Comparison of ENCODE assay signal across 28 mouse cellular contexts in the genomic region with DNA sequence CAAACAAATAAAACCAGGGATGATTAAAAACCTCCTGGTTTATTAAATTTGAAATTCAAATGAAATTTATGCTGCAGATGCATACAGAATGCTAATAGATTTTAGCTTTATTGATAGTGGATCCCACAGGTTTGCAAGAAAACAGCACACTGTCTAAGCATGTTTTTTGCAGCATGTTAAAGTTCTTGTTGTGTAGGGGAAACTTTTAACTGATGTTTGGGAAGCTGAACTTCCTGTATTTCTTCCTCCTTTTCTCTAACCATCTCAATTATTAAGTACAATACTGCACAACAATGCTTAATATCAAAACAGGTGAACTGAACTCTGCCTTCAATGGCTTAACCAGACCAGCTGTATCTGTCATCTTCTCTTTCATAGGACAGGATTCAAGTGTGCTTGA. TPM values are rescaled to one million over a fixed set of nuclear protein-coding genes. Genes with fewer than 3 reads are reported as not detected.
DNase-seq lines count a peak whose midpoint lies in the region; ATAC-seq and TF ChIP-seq lines count a peak whose summit lies in the region.
"Had no signal": no experiment of that assay in that cellular context is flagged by ENCODE, and none has a peak within 500 bp of the region (broad histone marks: within the 10 kb centered on the region; RNA-seq: fewer than 3 reads in every experiment).

No protein-coding gene starts in this region.

- no peak overlapping the region for H3K4me3 ChIP-seq in forebrain, embryonic 12.5 days (replicated peaks)
- H3K4me3 ChIP-seq in forebrain, embryonic 13.5 days: no peak overlapping the region
- no peak overlapping the region for H3K4me3 ChIP-seq in midbrain, embryonic 13.5 days (replicated peaks)
- no peak overlapping the region for H3K4me3 ChIP-seq in midbrain, postnatal 0 days (ENCODE audit: low read depth, low read length)
- H3K4me3 ChIP-seq: embryonic facial prominence, embryonic 15.5 days; erythroblast, embryonic 14.5 days; gastrocnemius, adult 2 months; heart, embryonic 13.5 days had no signal

- H3K4me2 ChIP-seq in forebrain, embryonic 12.5 days: peak overlapping the region; percentile 60
- H3K4me2 ChIP-seq in forebrain, embryonic 13.5 days: no peak overlapping the region; the same call in 1 of the 2 replicates
- H3K4me2 ChIP-seq in midbrain, embryonic 13.5 days (replicated peaks): 0 out of 2 replicates have a peak overlapping the region, but pooled peaks have one; percentile 52
- H3K4me2 ChIP-seq in midbrain, postnatal 0 days (ENCODE audit: low read depth, low read length, poor library complexity, severe bottlenecking): no peak overlapping the region
- H3K4me2 ChIP-seq: embryonic facial prominence, embryonic 15.5 days; heart, embryonic 13.5 days had no signal

- H3K9ac ChIP-seq in forebrain, embryonic 12.5 days: no peak overlapping the region
- H3K9ac ChIP-seq in forebrain, embryonic 13.5 days: no peak overlapping the region
- H3K9ac ChIP-seq in midbrain, embryonic 13.5 days (replicated peaks): no peak overlapping the region
- H3K9ac ChIP-seq in midbrain, postnatal 0 days (replicated peaks; ENCODE audit: low read length, poor library complexity, severe bottlenecking): no peak overlapping the region
- H3K9ac ChIP-seq: embryonic facial prominence, embryonic 15.5 days; heart, embryonic 13.5 days; hindbrain, embryonic 13.5 days had no signal

- H3K27ac ChIP-seq in forebrain, embryonic 12.5 days: no peak overlapping the region
- no peak overlapping the region for H3K27ac ChIP-seq in forebrain, embryonic 13.5 days
- no peak overlapping the region for H3K27ac ChIP-seq in midbrain, embryonic 13.5 days
- H3K27ac ChIP-seq in midbrain, postnatal 0 days (ENCODE audit: low read depth, low read length): no peak overlapping the region
- H3K27ac ChIP-seq: embryonic facial prominence, embryonic 15.5 days; gastrocnemius, adult 2 months; heart, embryonic 13.5 days; hindbrain, embryonic 13.5 days; hindbrain, postnatal 0 days had no signal

- H3K4me1 ChIP-seq in forebrain, embryonic 12.5 days: peaks cover 43% of the 10 kb centered on the region
- H3K4me1 ChIP-seq in forebrain, embryonic 13.5 days: peaks cover 56% of the 10 kb centered on the region
- H3K4me1 ChIP-seq in midbrain, embryonic 13.5 days (replicated peaks): peaks cover 36% of the 10 kb centered on the region
- no peaks in the 10 kb centered on the region for H3K4me1 ChIP-seq in midbrain, postnatal 0 days (ENCODE audit: insufficient read depth, low read length)

- no peaks in the 10 kb centered on the region for H3K9me3 ChIP-seq in forebrain, embryonic 12.5 days
- no peaks in the 10 kb centered on the region for H3K9me3 ChIP-seq in forebrain, embryonic 13.5 days (replicated peaks)
- H3K9me3 ChIP-seq in midbrain, embryonic 13.5 days: no peaks in the 10 kb centered on the region
- H3K9me3 ChIP-seq in midbrain, postnatal 0 days (ENCODE audit: low read length): no peaks in the 10 kb centered on the region
- H3K9me3 ChIP-seq: embryonic facial prominence, embryonic 15.5 days; heart, embryonic 13.5 days; hindbrain, embryonic 13.5 days had no signal

- DNase-seq in embryo, embryonic 10.5 days (ENCODE audit: low spot score): peak; percentile 49
- DNase-seq in embryo, embryonic 10 days (ENCODE audit: low spot score): no peak
- no peak for DNase-seq in midbrain, postnatal 0 days (ENCODE audit: low spot score)
- DNase-seq in layer of hippocampus, adult 9-10 months (ENCODE audit: low spot score): no peak
- DNase-seq: adrenal gland, adult 8-10 months; adrenal gland, postnatal 36 days; B cell, adult 2 months; cerebellum, adult 11-12 months; cerebellum, adult 9-10 months; cerebellum, postnatal 25 days; gastrocnemius, adult 2 months; gastrocnemius, postnatal 25 days; heart, postnatal 36 days; kidney, adult 11 months had no signal

- peaks cover 64% of the 10 kb centered on the region for H3K27me3 ChIP-seq in forebrain, embryonic 12.5 days
- H3K27me3 ChIP-seq in forebrain, embryonic 13.5 days: peaks cover 65% of the 10 kb centered on the region
- peaks cover 98% of the 10 kb centered on the region for H3K27me3 ChIP-seq in midbrain, embryonic 13.5 days
- peaks cover 82% of the 10 kb centered on the region for H3K27me3 ChIP-seq in midbrain, postnatal 0 days (ENCODE audit: insufficient read depth, low read length)

- no peak for ATAC-seq in forebrain, embryonic 12.5 days (ENCODE audit: low FRiP score)
- ATAC-seq in forebrain, embryonic 13.5 days: no peak
- ATAC-seq in midbrain, embryonic 13.5 days: no peak
- ATAC-seq in midbrain, postnatal 0 days (ENCODE audit: low FRiP score): no peak
- ATAC-seq: CD4-positive, CD25-positive, alpha-beta regulatory T cell, adult 4 months; hindbrain, postnatal 0 days had no signal

- H3K36me3 ChIP-seq in forebrain, embryonic 12.5 days (replicated peaks): no peaks in the 10 kb centered on the region
- H3K36me3 ChIP-seq in forebrain, embryonic 13.5 days (ENCODE audit: poor library complexity, severe bottlenecking): no peaks in the 10 kb centered on the region
- no peaks in the 10 kb centered on the region for H3K36me3 ChIP-seq in midbrain, embryonic 13.5 days
- no peaks in the 10 kb centered on the region for H3K36me3 ChIP-seq in midbrain, postnatal 0 days (ENCODE audit: insufficient read depth, low read length)
- H3K36me3 ChIP-seq: embryonic facial prominence, embryonic 15.5 days; G1E; heart, embryonic 13.5 days; hindbrain, embryonic 13.5 days had no signal

- no peak for TF ChIP-seq CTCF in midbrain, postnatal 0 days (IDR thresholded peaks at IDR 0.05)

RNA-seq across cellular contexts. Expression of a gene that starts 2.0 kb away (rescaled TPM):
- polyA plus RNA-seq in forebrain, embryonic 12.5 days (2016; fragmentation: Nextera tagmentation; extraction: Ambion mirVana): 24.8 and 29.6 TPM in 2 replicates
- 16.7 and 17.0 TPM in 2 replicates for polyA plus RNA-seq in forebrain, embryonic 13.5 days (2015; fragmentation: Nextera tagmentation; extraction: Ambion mirVana)
- 5.7 and 6.5 TPM in 2 replicates for polyA plus RNA-seq in midbrain, embryonic 13.5 days (2015; fragmentation: Nextera tagmentation; extraction: Ambion mirVana)
- 1.9 and 2.7 TPM in 2 replicates for total RNA-seq in midbrain, postnatal 0 days (2014; rRNA removed)
- polyA plus RNA-seq in midbrain, postnatal 0 days (2015; fragmentation: Nextera tagmentation; extraction: Ambion mirVana): 0.90 and 1.8 TPM in 2 replicates
- total RNA-seq: adrenal gland, adult 8-10 months; adrenal gland, postnatal 36 days; gastrocnemius, adult 2 months; gastrocnemius, postnatal 25 days; granulocyte monocyte progenitor cell, adult 5-6 weeks; heart, adult 8-10 months; heart, postnatal 36 days had no signal
- polyA plus RNA-seq: CD4-positive, CD25-positive, alpha-beta regulatory T cell, adult 4 months; erythroblast, embryonic 14.5 days; G1E; heart, embryonic 13.5 days; heart, postnatal 0 days; intestine, embryonic 14.5 days had no signal

Comparison
In these comparisons a context has a peak if more than half of its experiments do, and no peak if none do; other contexts are left out.
1. H3K4me2 ChIP-seq: peak in forebrain, embryonic 12.5 days (single experiment) and midbrain, embryonic 13.5 days (single experiment); none in forebrain, embryonic 13.5 days (single experiment) and midbrain, postnatal 0 days (single experiment).